Mouse (Mus musculus) ES-Bruce4 (cell line): ENCODE results near the gene Actr6.

Experiments
- CTCF ChIP-seq: IDR thresholded peaks from one replicate; pipeline ENCODE4 v1.8.1; 2011; ENCODE audit warnings: low read depth, low read length
- EP300 ChIP-seq: IDR thresholded peaks from 2 replicates; pipeline ENCODE4 v1.6.1; 2011; ENCODE audit warnings: low read depth, low read length; ENCODE audit not compliant: insufficient read depth
- POLR2A ChIP-seq: IDR thresholded peaks from one replicate; pipeline ENCODE4 v1.8.1; 2011; ENCODE audit warnings: low read length; ENCODE audit not compliant: insufficient read depth

DNA sequence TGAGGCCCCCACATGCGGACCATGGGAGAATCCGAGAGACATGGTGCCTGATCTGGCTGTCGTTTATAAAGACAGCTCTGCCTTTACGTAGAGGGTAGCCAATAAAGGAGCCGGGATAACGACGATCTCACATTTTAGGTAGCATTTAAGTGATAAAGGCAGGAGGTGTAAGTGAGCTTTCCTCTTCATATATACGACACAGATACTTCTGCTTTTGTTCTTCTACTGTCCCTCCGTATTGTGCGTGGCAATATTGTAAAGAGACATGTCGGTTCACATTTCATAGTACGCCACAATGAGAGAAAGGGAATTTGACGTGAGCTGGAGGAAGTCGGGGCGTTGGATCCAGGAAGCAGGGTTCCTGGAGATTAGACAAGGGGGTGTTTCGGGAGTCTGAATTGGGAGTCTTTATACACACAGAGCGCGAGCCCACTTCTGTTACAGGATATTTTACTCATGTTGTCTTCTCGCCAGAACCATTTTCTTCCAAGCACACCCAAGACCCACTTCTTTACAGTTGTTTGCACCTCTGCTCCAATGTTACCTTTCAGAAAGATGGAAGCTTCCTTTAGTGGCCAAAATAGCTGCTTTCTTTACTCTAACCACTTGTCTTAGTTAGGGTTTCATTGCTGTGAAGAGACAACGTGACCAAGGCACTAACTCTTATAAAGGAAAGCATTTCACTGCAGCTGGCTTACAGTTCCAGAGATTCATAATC, 36.7 kb downstream of the Actr6 start:
- no peak for TF ChIP-seq POLR2A
- no peak for TF ChIP-seq CTCF
- no peak for TF ChIP-seq EP300
